ENCODE assay signal across 8 mouse cellular contexts in the genomic region with DNA sequence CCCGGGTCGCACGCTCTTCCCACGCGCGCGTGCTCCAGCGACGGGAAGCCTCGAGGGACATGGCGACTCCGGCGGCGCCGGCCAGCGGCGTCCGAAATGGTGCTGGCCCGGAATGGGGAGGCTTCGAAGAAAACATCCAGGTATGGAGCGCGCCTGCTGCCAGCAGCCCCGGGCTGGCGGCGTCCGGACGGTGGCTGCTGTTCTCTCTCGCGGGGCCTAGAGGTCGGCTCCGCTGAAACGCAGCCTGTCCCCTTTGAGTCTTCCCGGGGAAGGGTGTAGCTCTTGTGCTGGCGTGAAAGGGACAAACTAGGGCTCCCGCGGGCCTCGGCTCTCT. TPM values are rescaled to one million over a fixed set of nuclear protein-coding genes. Genes with fewer than 3 reads are reported as not detected.
DNase-seq lines count a peak whose midpoint lies in the region; ATAC-seq and TF ChIP-seq lines count a peak whose summit lies in the region.

No protein-coding gene starts in this region.

- ATAC-seq in heart, embryonic 16.5 days (replicated peaks; ENCODE audit: extremely low read depth, insufficient read depth, low FRiP score), result peak; percentile 35; the same call in 1 of the 2 replicates
- ATAC-seq in Patski, result peak; percentile 23
- peak; percentile 47 for ATAC-seq in hindbrain, embryonic 12.5 days (ENCODE audit: low FRiP score)
- ATAC-seq in midbrain, embryonic 12.5 days (ENCODE audit: low FRiP score, low read depth), result no peak

- H3K9ac ChIP-seq in heart, embryonic 16.5 days (ENCODE audit: low read length), result peak overlapping the region; percentile 90
- H3K9ac ChIP-seq in hindbrain, embryonic 12.5 days, result peak overlapping the region; percentile 97
- peak overlapping the region; percentile 97 for H3K9ac ChIP-seq in midbrain, embryonic 12.5 days (replicated peaks)

- no peak for DNase-seq in heart, adult 9 months (ENCODE audit: low spot score in 2 of 2)
- no peak for DNase-seq in Patski (ENCODE audit: low read depth, low spot score)
- no peak for DNase-seq in ovary, postnatal 14 days (ENCODE audit: low spot score)
- DNase-seq in adrenal gland, adult (ENCODE audit: inconsistent age in 2 of 2, low spot score in 1 of 2), result no peak
- no peak for DNase-seq in kidney, adult 8-10 months

- H3K4me2 ChIP-seq in heart, embryonic 16.5 days (ENCODE audit: low read depth, low read length), result peak overlapping the region; percentile 94
- H3K4me2 ChIP-seq in hindbrain, embryonic 12.5 days (replicated peaks), result peak overlapping the region; percentile 93
- H3K4me2 ChIP-seq in midbrain, embryonic 12.5 days (replicated peaks), result peak overlapping the region; percentile 95

- in situ Hi-C loops in Patski (cut with MboI; ENCODE audit: low pct_unique_long_range_greater_than_20kb), result no loop called here

- CTCF ChIA-PET in Patski (lab: Charles Lee), result interaction anchor here (1.5 kb wide), 1 partner anchor 160 kb away, joined by 3 read pairs; no protein-coding TSS in a partner anchor

- no peaks in the 10 kb centered on the region for H3K27me3 ChIP-seq in heart, embryonic 16.5 days (ENCODE audit: control insufficient read depth, insufficient read depth, low read length)
- H3K27me3 ChIP-seq in Patski, result no peaks in the 10 kb centered on the region
- H3K27me3 ChIP-seq in hindbrain, embryonic 12.5 days, result no peaks in the 10 kb centered on the region
- H3K27me3 ChIP-seq in midbrain, embryonic 12.5 days, result no peaks in the 10 kb centered on the region

- no peak for TF ChIP-seq CTCF in Patski (IDR thresholded peaks at IDR 0.05)

- H3K36me3 ChIP-seq in heart, embryonic 16.5 days (ENCODE audit: control insufficient read depth, insufficient read depth), result peaks cover 49% of the 10 kb centered on the region
- peaks cover 61% of the 10 kb centered on the region for H3K36me3 ChIP-seq in hindbrain, embryonic 12.5 days
- peaks cover 64% of the 10 kb centered on the region for H3K36me3 ChIP-seq in midbrain, embryonic 12.5 days

- no peaks in the 10 kb centered on the region for H3K9me3 ChIP-seq in heart, embryonic 16.5 days (replicated peaks; ENCODE audit: control insufficient read depth, low read length)
- H3K9me3 ChIP-seq in hindbrain, embryonic 12.5 days (replicated peaks), result no peaks in the 10 kb centered on the region
- H3K9me3 ChIP-seq in midbrain, embryonic 12.5 days, result no peaks in the 10 kb centered on the region

- POLR2A ChIA-PET in Patski (lab: Charles Lee), result no interaction called here

- peaks cover 21% of the 10 kb centered on the region for H3K4me1 ChIP-seq in heart, embryonic 16.5 days (ENCODE audit: control insufficient read depth, insufficient read depth, low read length)
- peaks cover 24% of the 10 kb centered on the region for H3K4me1 ChIP-seq in hindbrain, embryonic 12.5 days
- H3K4me1 ChIP-seq in midbrain, embryonic 12.5 days, result peaks cover 21% of the 10 kb centered on the region

- H3K27ac ChIP-seq in heart, embryonic 16.5 days (ENCODE audit: low read length), result peak overlapping the region; percentile 72
- peak overlapping the region; percentile 87 for H3K27ac ChIP-seq in hindbrain, embryonic 12.5 days
- H3K27ac ChIP-seq in midbrain, embryonic 12.5 days (replicated peaks), result peak overlapping the region; percentile 77

- WGBS in heart, embryonic 16.5 days, result under 1% methylated on average over 37 of the region's 37 CpGs
- under 1% methylated on average over 35 of the region's 37 CpGs for WGBS in hindbrain, embryonic 12.5 days
- WGBS in midbrain, embryonic 12.5 days, result under 1% methylated on average over 37 of the region's 37 CpGs

- H3K4me3 ChIP-seq in heart, embryonic 16.5 days (ENCODE audit: low read length), result peak overlapping the region; percentile 85
- peak overlapping the region; percentile 89 for H3K4me3 ChIP-seq in hindbrain, embryonic 12.5 days
- peak overlapping the region; percentile 95 for H3K4me3 ChIP-seq in midbrain, embryonic 12.5 days

RNA-seq across cellular contexts. Expression of a gene that starts 0.3 kb away (rescaled TPM):
- 78.4 and 89.3 TPM in 2 replicates for polyA plus RNA-seq in heart, embryonic 16.5 days (2015; fragmentation: Nextera tagmentation; extraction: Ambion mirVana)
- polyA plus RNA-seq in Patski (2021), result 88.7 TPM
- polyA plus RNA-seq in hindbrain, embryonic 12.5 days (2016; fragmentation: Nextera tagmentation; extraction: Ambion mirVana), result 77.2 and 83.8 TPM in 2 replicates
- 65.8 and 70.3 TPM in 2 replicates for polyA plus RNA-seq in midbrain, embryonic 12.5 days (2016; fragmentation: Nextera tagmentation; extraction: Ambion mirVana)

RNA-seq across cellular contexts. Expression of a gene that starts 0.3 kb away (rescaled TPM):
- 46.3 and 47.8 TPM in 2 replicates for polyA plus RNA-seq in heart, embryonic 16.5 days (2015; fragmentation: Nextera tagmentation; extraction: Ambion mirVana)
- polyA plus RNA-seq in Patski (2021), result 93.1 TPM
- 76.1 and 91.8 TPM in 2 replicates for polyA plus RNA-seq in hindbrain, embryonic 12.5 days (2016; fragmentation: Nextera tagmentation; extraction: Ambion mirVana)
- 88.5 and 96.6 TPM in 2 replicates for polyA plus RNA-seq in midbrain, embryonic 12.5 days (2016; fragmentation: Nextera tagmentation; extraction: Ambion mirVana)

RNA-seq across cellular contexts. Expression of a gene that starts 5.2 kb away (rescaled TPM):
- 0.64 and 0.68 TPM in 2 replicates for polyA plus RNA-seq in heart, embryonic 16.5 days (2015; fragmentation: Nextera tagmentation; extraction: Ambion mirVana)
- 9.4 TPM for polyA plus RNA-seq in Patski (2021)
- 3.9 and 4.1 TPM in 2 replicates for polyA plus RNA-seq in hindbrain, embryonic 12.5 days (2016; fragmentation: Nextera tagmentation; extraction: Ambion mirVana)
- polyA plus RNA-seq in midbrain, embryonic 12.5 days (2016; fragmentation: Nextera tagmentation; extraction: Ambion mirVana), result 3.3 and 4.2 TPM in 2 replicates

RNA-seq across cellular contexts. Expression of a gene that starts 34.7 kb away (rescaled TPM):
- polyA plus RNA-seq in heart, embryonic 16.5 days (2015; fragmentation: Nextera tagmentation; extraction: Ambion mirVana), result 42.5 and 45.3 TPM in 2 replicates
- 55.3 TPM for polyA plus RNA-seq in Patski (2021)
- 50.0 and 54.1 TPM in 2 replicates for polyA plus RNA-seq in hindbrain, embryonic 12.5 days (2016; fragmentation: Nextera tagmentation; extraction: Ambion mirVana)
- polyA plus RNA-seq in midbrain, embryonic 12.5 days (2016; fragmentation: Nextera tagmentation; extraction: Ambion mirVana), result 58.0 and 58.8 TPM in 2 replicates

RNA-seq across cellular contexts. Expression of a gene that starts 45.6 kb away (rescaled TPM):
- polyA plus RNA-seq in heart, embryonic 16.5 days (2015; fragmentation: Nextera tagmentation; extraction: Ambion mirVana), result 20.5 and 20.6 TPM in 2 replicates
- 48.3 TPM for polyA plus RNA-seq in Patski (2021)
- 57.6 and 58.3 TPM in 2 replicates for polyA plus RNA-seq in hindbrain, embryonic 12.5 days (2016; fragmentation: Nextera tagmentation; extraction: Ambion mirVana)
- 63.1 and 63.2 TPM in 2 replicates for polyA plus RNA-seq in midbrain, embryonic 12.5 days (2016; fragmentation: Nextera tagmentation; extraction: Ambion mirVana)
